Mouse (Mus musculus): ENCODE measurements around the gene Igsf21. TPM values are rescaled to one million over a fixed set of nuclear protein-coding genes. Genes with fewer than 3 reads are reported as not detected.

Gene Igsf21
- polyA plus RNA-seq, 1 experiment = 42.0 TPM

- Histone ChIP-seq H3K4me1 (ENCODE audit: control insufficient read depth, insufficient read depth, low read length) (no peaks in the 10 kb centered on the region), H3K4me3 (ENCODE audit: insufficient read depth, low read length) (no peak overlapping the region), H3K27ac (ENCODE audit: insufficient read depth, low read length) (peak overlapping the region; percentile 55; the same call in 1 of the 2 replicates)
- TF ChIP-seq CTCF (IDR thresholded peaks at IDR 0.05; ENCODE audit: extremely low read depth, insufficient read depth, low read length) (no peak), POLR2A (IDR thresholded peaks at IDR 0.05; ENCODE audit: extremely low read depth, insufficient read depth, low read length) (no peak)
These were observed 92.1 kb downstream of the Igsf21 start for GRCm38 (mm10) chr4:140154484-140154883.

GRCm38 (mm10) chr4:140153711-140154114, 92.9 kb downstream of the Igsf21 start:
- TF ChIP-seq CTCF (IDR thresholded peaks at IDR 0.05; ENCODE audit: extremely low read depth, insufficient read depth, low read length) = no peak
- H3K27ac ChIP-seq (ENCODE audit: insufficient read depth, low read length) = no peak overlapping the region

GRCm38 (mm10) chr4:140153101-140153500, 93.5 kb downstream of the Igsf21 start:
- H3K27ac ChIP-seq (ENCODE audit: insufficient read depth, low read length) = no peak overlapping the region
- TF ChIP-seq POLR2A (IDR thresholded peaks at IDR 0.05; ENCODE audit: extremely low read depth, insufficient read depth, low read length) (no peak), CTCF (IDR thresholded peaks at IDR 0.05; ENCODE audit: extremely low read depth, insufficient read depth, low read length) (peak; percentile 87)
- no peak overlapping the region for H3K4me3 ChIP-seq (ENCODE audit: insufficient read depth, low read length)
- H3K4me1 ChIP-seq (ENCODE audit: control insufficient read depth, insufficient read depth, low read length) = no peaks in the 10 kb centered on the region

More at GRCm38 (mm10) chr4:140153711-140154114, 92.9 kb downstream of the Igsf21 start:
- Histone ChIP-seq H3K4me3 (ENCODE audit: insufficient read depth, low read length) (no peak overlapping the region), H3K4me1 (ENCODE audit: control insufficient read depth, insufficient read depth, low read length) (no peaks in the 10 kb centered on the region)

- peaks cover 7% of the 10 kb centered on the region for H3K4me1 ChIP-seq (ENCODE audit: control insufficient read depth, insufficient read depth, low read length)
- TF ChIP-seq POLR2A (IDR thresholded peaks at IDR 0.05; ENCODE audit: extremely low read depth, insufficient read depth, low read length) (no peak), CTCF (IDR thresholded peaks at IDR 0.05; ENCODE audit: extremely low read depth, insufficient read depth, low read length) (no peak)
These were observed 96.9 kb downstream of the Igsf21 start for GRCm38 (mm10) chr4:140149706-140150105.

GRCm38 (mm10) chr4:140147857-140148695, 98.5 kb downstream of the Igsf21 start:
- Histone ChIP-seq H3K4me3 (ENCODE audit: insufficient read depth, low read length) (no peak overlapping the region), H3K27ac (ENCODE audit: insufficient read depth, low read length) (peak overlapping the region; percentile 9), H3K4me1 (ENCODE audit: control insufficient read depth, insufficient read depth, low read length) (peaks cover 9% of the 10 kb centered on the region)
- TF ChIP-seq POLR2A (IDR thresholded peaks at IDR 0.05; ENCODE audit: extremely low read depth, insufficient read depth, low read length) (no peak), CTCF (IDR thresholded peaks at IDR 0.05; ENCODE audit: extremely low read depth, insufficient read depth, low read length) (no peak)

More at GRCm38 (mm10) chr4:140149706-140150105, 96.9 kb downstream of the Igsf21 start:
- Histone ChIP-seq H3K27ac (ENCODE audit: insufficient read depth, low read length) (no peak overlapping the region), H3K4me3 (ENCODE audit: insufficient read depth, low read length) (no peak overlapping the region)

GRCm38 (mm10) chr4:140147079-140147840, 99.3 kb downstream of the Igsf21 start:
- H3K4me1 ChIP-seq (ENCODE audit: control insufficient read depth, insufficient read depth, low read length) = peaks cover 9% of the 10 kb centered on the region
- H3K4me3 ChIP-seq (ENCODE audit: insufficient read depth, low read length) = no peak overlapping the region
- TF ChIP-seq POLR2A (IDR thresholded peaks at IDR 0.05; ENCODE audit: extremely low read depth, insufficient read depth, low read length) (no peak), CTCF (IDR thresholded peaks at IDR 0.05; ENCODE audit: extremely low read depth, insufficient read depth, low read length) (no peak)
- H3K27ac ChIP-seq (ENCODE audit: insufficient read depth, low read length) = peak overlapping the region; percentile 9

GRCm38 (mm10) chr4:140143884-140144525, 102.6 kb downstream of the Igsf21 start:
- TF ChIP-seq POLR2A (IDR thresholded peaks at IDR 0.05; ENCODE audit: extremely low read depth, insufficient read depth, low read length) = no peak
- peak; percentile 56 for TF ChIP-seq CTCF (IDR thresholded peaks at IDR 0.05; ENCODE audit: extremely low read depth, insufficient read depth, low read length)
- peaks cover 9% of the 10 kb centered on the region for H3K4me1 ChIP-seq (ENCODE audit: control insufficient read depth, insufficient read depth, low read length)
- H3K4me3 ChIP-seq (ENCODE audit: insufficient read depth, low read length) = no peak overlapping the region

GRCm38 (mm10) chr4:140143178-140143577, 103.4 kb downstream of the Igsf21 start:
- Histone ChIP-seq H3K4me3 (ENCODE audit: insufficient read depth, low read length) (no peak overlapping the region), H3K4me1 (ENCODE audit: control insufficient read depth, insufficient read depth, low read length) (peaks cover 9% of the 10 kb centered on the region), H3K27ac (ENCODE audit: insufficient read depth, low read length) (no peak overlapping the region)
- TF ChIP-seq POLR2A (IDR thresholded peaks at IDR 0.05; ENCODE audit: extremely low read depth, insufficient read depth, low read length) = no peak
- peak; percentile 20; the same call in 1 of the 2 replicates for TF ChIP-seq CTCF (IDR thresholded peaks at IDR 0.05; ENCODE audit: extremely low read depth, insufficient read depth, low read length)

More at GRCm38 (mm10) chr4:140143884-140144525, 102.6 kb downstream of the Igsf21 start:
- no peak overlapping the region for H3K27ac ChIP-seq (ENCODE audit: insufficient read depth, low read length)

- Histone ChIP-seq H3K4me3 (ENCODE audit: insufficient read depth, low read length) (no peak overlapping the region), H3K27ac (ENCODE audit: insufficient read depth, low read length) (no peak overlapping the region), H3K4me1 (ENCODE audit: control insufficient read depth, insufficient read depth, low read length) (peaks cover 2% of the 10 kb centered on the region; the same call in 1 of the 2 replicates)
- TF ChIP-seq CTCF (IDR thresholded peaks at IDR 0.05; ENCODE audit: extremely low read depth, insufficient read depth, low read length) (peak; percentile 21; the same call in 1 of the 2 replicates), POLR2A (IDR thresholded peaks at IDR 0.05; ENCODE audit: extremely low read depth, insufficient read depth, low read length) (no peak)
These were observed 106.1 kb downstream of the Igsf21 start for GRCm38 (mm10) chr4:140140485-140140884.

Data from cortical plate, adult 2 months (tissue).